Mouse (Mus musculus): ENCODE results near the gene Fbxw4.

DNA sequence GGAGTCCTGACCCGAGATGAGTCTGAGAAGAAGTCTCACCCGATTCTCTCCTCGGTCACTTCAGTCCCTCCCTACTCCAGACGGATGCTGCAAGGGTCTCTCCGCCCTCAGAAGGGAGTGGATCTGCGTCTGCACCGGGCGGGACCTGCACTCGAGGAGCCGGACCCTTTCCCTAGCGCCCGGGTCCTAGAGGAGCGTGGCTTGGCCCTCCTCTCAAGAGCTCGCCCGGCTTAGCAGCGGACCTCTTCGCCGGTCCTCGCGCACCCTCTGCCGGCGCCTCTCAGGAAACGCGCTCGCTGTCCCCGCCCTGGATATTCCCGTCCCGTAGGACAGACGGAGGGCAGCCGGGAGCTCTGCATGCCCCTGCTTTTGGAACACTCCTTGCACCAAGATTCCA, 115.2 kb downstream of the Fbxw4 start:
- no peak for TF ChIP-seq POLR2A (IDR thresholded peaks at IDR 0.05; ENCODE audit: insufficient read depth, low read depth, low read length)
- TF ChIP-seq CTCF (IDR thresholded peaks at IDR 0.05; ENCODE audit: insufficient read depth, low read depth, low read length), result peak; percentile 96
